Mouse (Mus musculus) ES-Bruce4 (cell line): ENCODE results near the gene Cd82.

ENCODE experiments used
- CTCF ChIP-seq: IDR thresholded peaks from one replicate; pipeline ENCODE4 v1.8.1; 2011; ENCODE audit warnings: low read depth, low read length
- EP300 ChIP-seq: IDR thresholded peaks from 2 replicates; pipeline ENCODE4 v1.6.1; 2011; ENCODE audit warnings: low read depth, low read length; ENCODE audit not compliant: insufficient read depth
- POLR2A ChIP-seq: IDR thresholded peaks from one replicate; pipeline ENCODE4 v1.8.1; 2011; ENCODE audit warnings: low read length; ENCODE audit not compliant: insufficient read depth

GRCm38 (mm10) chr2:93495170-93495569 is 32.2 kb upstream of the Cd82 start:
- TF ChIP-seq CTCF (no peak), POLR2A (no peak), EP300 (no peak)
